Mouse (Mus musculus): ENCODE measurements at regions not wholly inside any gene's neighbourhood (a gene's known extent, or its start where the extent isn't known, plus 50 kb on each side); places are given as distances from the start of the nearest gene placed in this dataset.
A peak's percentile ranks its signal among the peaks of the same experiment; 100 is the strongest.

GRCm38 (mm10) chr16:29147766-29148165, 61.7 kb upstream of the Hrasls start:
- DNase-seq (ENCODE audit: low spot score) (no peak), ATAC-seq (no peak)
- H3K4me1 ChIP-seq (ENCODE audit: insufficient read depth, low read length), result no peaks in the 10 kb centered on the region
- H3K4me2 ChIP-seq (ENCODE audit: low read depth, low read length), result no peak overlapping the region
- no peak for TF ChIP-seq CTCF (IDR thresholded peaks at IDR 0.05; ENCODE audit: low read depth)
- 69% methylated on average over 1 of the region's 1 CpGs for WGBS
- no peak overlapping the region for H3K9ac ChIP-seq (replicated peaks; ENCODE audit: low read length)
- H3K36me3 ChIP-seq (ENCODE audit: insufficient read depth, low read length), result no peaks in the 10 kb centered on the region
- H3K9me3 ChIP-seq (ENCODE audit: low read length), result no peaks in the 10 kb centered on the region
- no peak overlapping the region for H3K27ac ChIP-seq
- no peaks in the 10 kb centered on the region for H3K27me3 ChIP-seq (ENCODE audit: insufficient read depth, low read length)
- no peak overlapping the region for H3K4me3 ChIP-seq (ENCODE audit: low read length)

GRCm38 (mm10) chr16:29119217-29119616, 90.3 kb upstream of the Hrasls start:
- Histone ChIP-seq H3K9ac (replicated peaks; ENCODE audit: low read length) (no peak overlapping the region), H3K27ac (no peak overlapping the region), H3K4me1 (ENCODE audit: insufficient read depth, low read length) (no peaks in the 10 kb centered on the region), H3K36me3 (ENCODE audit: insufficient read depth, low read length) (no peaks in the 10 kb centered on the region), H3K4me3 (ENCODE audit: low read length) (no peak overlapping the region), H3K9me3 (ENCODE audit: low read length) (no peaks in the 10 kb centered on the region), H3K4me2 (ENCODE audit: low read depth, low read length) (no peak overlapping the region), H3K27me3 (ENCODE audit: insufficient read depth, low read length) (no peaks in the 10 kb centered on the region)
- DNase-seq (ENCODE audit: low spot score) (no peak), ATAC-seq (no peak)
- no peak for TF ChIP-seq CTCF (IDR thresholded peaks at IDR 0.05; ENCODE audit: low read depth)
- 84% methylated on average over 4 of the region's 4 CpGs for WGBS

GRCm38 (mm10) chr16:29096791-29097190, 112.7 kb upstream of the Hrasls start:
- H3K9me3 ChIP-seq (ENCODE audit: low read length), result no peaks in the 10 kb centered on the region
- H3K36me3 ChIP-seq (ENCODE audit: insufficient read depth, low read length), result no peaks in the 10 kb centered on the region
- H3K27ac ChIP-seq, result no peak overlapping the region
- DNase-seq (ENCODE audit: low spot score), result no peak
- WGBS, result 76% methylated on average over 4 of the region's 4 CpGs
- ATAC-seq, result no peak
- H3K27me3 ChIP-seq (ENCODE audit: insufficient read depth, low read length), result no peaks in the 10 kb centered on the region
- TF ChIP-seq CTCF (IDR thresholded peaks at IDR 0.05; ENCODE audit: low read depth), result no peak
- no peak overlapping the region for H3K4me3 ChIP-seq (ENCODE audit: low read length)
- no peak overlapping the region for H3K9ac ChIP-seq (replicated peaks; ENCODE audit: low read length)
- H3K4me2 ChIP-seq (ENCODE audit: low read depth, low read length), result no peak overlapping the region
- no peaks in the 10 kb centered on the region for H3K4me1 ChIP-seq (ENCODE audit: insufficient read depth, low read length)

GRCm38 (mm10) chr16:29065961-29066360, 136.5 kb upstream of the Mb21d2 start:
- H3K9ac ChIP-seq (replicated peaks; ENCODE audit: low read length), result no peak overlapping the region
- no peaks in the 10 kb centered on the region for H3K4me1 ChIP-seq (ENCODE audit: insufficient read depth, low read length)
- no peak overlapping the region for H3K4me2 ChIP-seq (ENCODE audit: low read depth, low read length)
- H3K27ac ChIP-seq, result no peak overlapping the region
- no peaks in the 10 kb centered on the region for H3K36me3 ChIP-seq (ENCODE audit: insufficient read depth, low read length)
- no peak for TF ChIP-seq CTCF (IDR thresholded peaks at IDR 0.05; ENCODE audit: low read depth)
- no peaks in the 10 kb centered on the region for H3K9me3 ChIP-seq (ENCODE audit: low read length)
- H3K4me3 ChIP-seq (ENCODE audit: low read length), result no peak overlapping the region
- DNase-seq (ENCODE audit: low spot score) (peak; percentile 11), ATAC-seq (no peak)
- no peaks in the 10 kb centered on the region for H3K27me3 ChIP-seq (ENCODE audit: insufficient read depth, low read length)
- WGBS, result 58% methylated on average over 3 of the region's 3 CpGs

- Histone ChIP-seq H3K9me3 (ENCODE audit: low read length) (no peaks in the 10 kb centered on the region), H3K4me1 (ENCODE audit: insufficient read depth, low read length) (no peaks in the 10 kb centered on the region), H3K4me2 (ENCODE audit: low read depth, low read length) (no peak overlapping the region), H3K36me3 (ENCODE audit: insufficient read depth, low read length) (no peaks in the 10 kb centered on the region), H3K27ac (no peak overlapping the region), H3K4me3 (ENCODE audit: low read length) (no peak overlapping the region), H3K27me3 (ENCODE audit: insufficient read depth, low read length) (no peaks in the 10 kb centered on the region), H3K9ac (replicated peaks; ENCODE audit: low read length) (no peak overlapping the region)
- ATAC-seq, result no peak
- 88% methylated on average over 4 of the region's 4 CpGs for WGBS
- no peak for TF ChIP-seq CTCF (IDR thresholded peaks at IDR 0.05; ENCODE audit: low read depth)
- DNase-seq (ENCODE audit: low spot score), result no peak
These were observed 135.8 kb upstream of the Mb21d2 start for GRCm38 (mm10) chr16:29065097-29065785.

- no peaks in the 10 kb centered on the region for H3K4me1 ChIP-seq (ENCODE audit: insufficient read depth, low read length)
- H3K9ac ChIP-seq (replicated peaks; ENCODE audit: low read length), result no peak overlapping the region
- no peak overlapping the region for H3K4me2 ChIP-seq (ENCODE audit: low read depth, low read length)
- H3K9me3 ChIP-seq (ENCODE audit: low read length), result no peaks in the 10 kb centered on the region
- ATAC-seq, result no peak
- H3K27ac ChIP-seq, result no peak overlapping the region
- H3K4me3 ChIP-seq (ENCODE audit: low read length), result no peak overlapping the region
- no peak for TF ChIP-seq CTCF (IDR thresholded peaks at IDR 0.05; ENCODE audit: low read depth)
- no peak for DNase-seq (ENCODE audit: low spot score)
- H3K27me3 ChIP-seq (ENCODE audit: insufficient read depth, low read length), result no peaks in the 10 kb centered on the region
- H3K36me3 ChIP-seq (ENCODE audit: insufficient read depth, low read length), result no peaks in the 10 kb centered on the region
These were observed 133.9 kb upstream of the Mb21d2 start for GRCm38 (mm10) chr16:29063377-29063776.

- no peak overlapping the region for H3K9ac ChIP-seq (replicated peaks; ENCODE audit: low read length)
- no peak overlapping the region for H3K4me2 ChIP-seq (ENCODE audit: low read depth, low read length)
- no peaks in the 10 kb centered on the region for H3K9me3 ChIP-seq (ENCODE audit: low read length)
- H3K27me3 ChIP-seq (ENCODE audit: insufficient read depth, low read length), result no peaks in the 10 kb centered on the region
- WGBS, result 76% methylated on average over 5 of the region's 5 CpGs
- ATAC-seq (no peak), DNase-seq (ENCODE audit: low spot score) (no peak)
- no peak for TF ChIP-seq CTCF (IDR thresholded peaks at IDR 0.05; ENCODE audit: low read depth)
- no peak overlapping the region for H3K4me3 ChIP-seq (ENCODE audit: low read length)
- no peaks in the 10 kb centered on the region for H3K36me3 ChIP-seq (ENCODE audit: insufficient read depth, low read length)
- H3K4me1 ChIP-seq (ENCODE audit: insufficient read depth, low read length), result no peaks in the 10 kb centered on the region
- H3K27ac ChIP-seq, result no peak overlapping the region
These were observed 127.6 kb upstream of the Mb21d2 start for GRCm38 (mm10) chr16:29057076-29057475.
